Mouse (Mus musculus) kidney, adult 18-20 months (tissue): ENCODE measurements around the gene Vmn1r236.

Experiments
- DNase-seq: peaks from one replicate; pipeline ENCODE4 v3.0.0; 2021

The Vmn1r236 gene

GRCm38 (mm10) chr17:21282642-21283041 lies at the start of gene Vmn1r236:
Gene Vmn1r236, plus strand, starts transcription at chr17:21282942.
- DNase-seq = no peak

DNA sequence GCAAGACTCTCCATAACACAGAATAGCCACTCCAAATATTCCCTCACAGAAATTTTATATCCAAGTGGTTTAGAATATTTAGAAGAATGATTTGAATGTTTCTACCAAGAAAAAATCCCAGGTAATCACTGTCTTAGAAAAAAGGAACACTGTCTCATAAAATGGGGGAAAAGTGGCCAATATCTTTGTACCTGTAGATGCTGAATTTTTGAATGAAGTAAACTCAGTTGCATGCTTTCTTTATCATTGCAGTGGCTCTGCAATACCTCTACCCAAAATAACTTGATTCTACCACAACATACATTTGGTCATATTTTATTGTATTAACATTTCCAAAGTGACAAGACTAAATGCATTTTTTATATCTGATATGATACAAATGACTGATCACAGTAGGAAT lies 26.6 kb upstream of the Vmn1r236 start, which contains the start of gene Vmn1r235:
Gene Vmn1r235 (plus strand): TSS at position 301 of the 400 bp plus-strand sequence.
- no peak for DNase-seq

DNA sequence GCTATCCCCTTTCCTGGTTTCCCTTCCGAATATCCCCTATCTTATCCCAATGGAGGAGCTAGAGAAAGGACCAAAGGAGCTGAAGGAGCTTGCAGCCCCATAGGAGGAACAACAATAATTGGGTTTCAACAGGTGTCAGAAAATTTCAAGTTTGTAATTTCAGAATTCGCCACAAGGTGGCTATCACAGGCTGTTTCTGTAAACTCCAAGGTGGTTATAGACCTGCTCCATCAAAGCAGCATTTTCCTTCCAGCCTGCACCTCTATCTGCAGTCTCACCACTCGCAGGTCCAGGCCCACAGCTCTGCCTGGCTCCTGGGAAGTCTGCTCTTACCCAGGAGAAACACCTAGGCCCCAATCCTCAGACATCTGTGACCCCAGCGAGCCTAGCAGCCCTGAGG lies 10.6 kb upstream of the Vmn1r236 start:
- DNase-seq = peak; percentile 13

DNA sequence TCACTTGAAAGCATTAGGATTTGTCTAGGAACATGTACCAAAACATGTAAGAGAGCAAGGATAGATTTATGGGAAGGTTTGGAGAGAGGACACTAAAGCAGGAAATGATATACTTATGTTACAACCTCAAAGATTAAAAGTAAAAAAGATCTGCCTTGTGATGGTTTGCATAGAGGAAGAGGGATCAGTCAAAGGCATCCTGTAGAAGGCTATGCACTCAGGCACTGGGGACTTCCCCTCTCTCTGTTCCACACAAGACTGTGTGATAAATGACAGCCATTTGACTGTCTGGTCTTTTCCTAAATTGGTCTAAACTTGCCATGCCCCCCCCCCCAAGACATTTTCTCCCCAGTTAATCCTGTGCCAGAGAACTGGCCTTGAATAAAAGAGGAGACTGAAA lies 1.7 kb downstream of the Vmn1r236 start:
- DNase-seq = no peak

DNA sequence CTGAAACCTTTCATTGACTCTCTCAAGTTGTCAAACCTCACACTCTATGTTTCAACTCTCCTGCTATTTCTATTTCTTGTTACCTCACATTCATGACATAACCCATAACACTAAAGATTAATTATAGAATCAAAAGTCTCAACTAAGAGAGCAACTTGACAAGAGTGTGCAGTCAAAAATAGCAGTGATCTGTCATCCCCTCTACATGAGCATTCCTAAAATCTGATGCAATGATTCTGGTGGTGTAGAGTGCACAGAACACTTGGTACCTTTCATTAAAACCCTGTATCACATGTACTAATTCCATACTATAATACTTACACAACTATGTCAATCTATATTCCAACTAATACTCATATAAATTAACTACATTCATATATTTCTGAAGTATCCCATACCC lies 7.0 kb downstream of the Vmn1r236 start:
- DNase-seq = no peak

GRCm38 (mm10) chr17:21311565-21311964 lies 28.8 kb downstream of the Vmn1r236 start, which contains the start of gene Vmn1r237:
Gene Vmn1r237, plus strand, starts transcription at chr17:21311865.
- DNase-seq = no peak
